Mouse (Mus musculus): ENCODE data around the gene Prkg1. TPM values are rescaled to one million over a fixed set of nuclear protein-coding genes. Genes with fewer than 3 reads are reported as not detected.
A peak's percentile ranks its signal among the peaks of the same experiment; 100 is the strongest.
"Not testable (repeated sequence)": the region's sequence is repeated elsewhere in the genome, so short reads cannot be mapped to it uniquely, and the experiment has no call there.

The Prkg1 gene
- polyA plus RNA-seq, 1 experiment from 2014 or later: 4.1 TPM

GRCm38 (mm10) chr19:31354959-31355358 lies 409.9 kb downstream of the Prkg1 start:
- Histone ChIP-seq H3K4me1 (replicated peaks) (0 out of 2 replicates have a peak, but pooled peaks cover 4% of the 10 kb centered on the region), H3K9me3 (no peaks in the 10 kb centered on the region), H3K36me3 (no peaks in the 10 kb centered on the region), H3K4me3 (no peak overlapping the region), H3K27ac (no peak overlapping the region), H3K27me3 (ENCODE audit: insufficient read depth, poor library complexity, severe bottlenecking) (no peaks in the 10 kb centered on the region)
- no peak for DNase-seq (ENCODE audit: low spot score)
- 91% methylated on average over 1 of the region's 1 CpGs for WGBS

GRCm38 (mm10) chr19:31352784-31353183 lies 412.0 kb downstream of the Prkg1 start:
- not testable (repeated sequence) for H3K27me3 ChIP-seq (ENCODE audit: insufficient read depth, poor library complexity, severe bottlenecking); DNase-seq (ENCODE audit: low spot score); H3K4me1 ChIP-seq (replicated peaks); H3K27ac ChIP-seq; H3K9me3 ChIP-seq; H3K4me3 ChIP-seq; H3K36me3 ChIP-seq

GRCm38 (mm10) chr19:31351796-31352195 lies 413.0 kb downstream of the Prkg1 start:
- WGBS: 28% methylated on average over 3 of the region's 3 CpGs
- Histone ChIP-seq H3K36me3 (no peaks in the 10 kb centered on the region), H3K4me1 (replicated peaks) (0 out of 2 replicates have a peak, but pooled peaks cover 4% of the 10 kb centered on the region), H3K27ac (no peak overlapping the region), H3K9me3 (no peaks in the 10 kb centered on the region), H3K4me3 (no peak overlapping the region), H3K27me3 (ENCODE audit: insufficient read depth, poor library complexity, severe bottlenecking) (no peaks in the 10 kb centered on the region)
- DNase-seq (ENCODE audit: low spot score): no peak

GRCm38 (mm10) chr19:31342150-31342549 lies 422.7 kb downstream of the Prkg1 start:
- no peak overlapping the region for H3K4me3 ChIP-seq
- no peak overlapping the region for H3K27ac ChIP-seq
- H3K4me1 ChIP-seq (replicated peaks): no peaks in the 10 kb centered on the region
- DNase-seq (ENCODE audit: low spot score): peak; percentile 33
- H3K9me3 ChIP-seq: no peaks in the 10 kb centered on the region
- 29% methylated on average over 4 of the region's 4 CpGs for WGBS
- no peaks in the 10 kb centered on the region for H3K36me3 ChIP-seq
- H3K27me3 ChIP-seq (ENCODE audit: insufficient read depth, poor library complexity, severe bottlenecking): no peaks in the 10 kb centered on the region

GRCm38 (mm10) chr19:31340898-31341297 lies 423.9 kb downstream of the Prkg1 start:
- H3K27me3 ChIP-seq (ENCODE audit: insufficient read depth, poor library complexity, severe bottlenecking): no peaks in the 10 kb centered on the region
- no peak for DNase-seq (ENCODE audit: low spot score)
- H3K9me3 ChIP-seq: no peaks in the 10 kb centered on the region
- no peaks in the 10 kb centered on the region for H3K36me3 ChIP-seq
- H3K4me3 ChIP-seq: no peak overlapping the region
- 71% methylated on average over 1 of the region's 1 CpGs for WGBS
- no peaks in the 10 kb centered on the region for H3K4me1 ChIP-seq (replicated peaks)
- H3K27ac ChIP-seq: no peak overlapping the region

- no peaks in the 10 kb centered on the region for H3K27me3 ChIP-seq (ENCODE audit: insufficient read depth, poor library complexity, severe bottlenecking)
- H3K4me3 ChIP-seq: no peak overlapping the region
- DNase-seq (ENCODE audit: low spot score): no peak
- WGBS: 68% methylated on average over 5 of the region's 5 CpGs
- H3K9me3 ChIP-seq: no peaks in the 10 kb centered on the region
- H3K27ac ChIP-seq: no peak overlapping the region
- H3K36me3 ChIP-seq: no peaks in the 10 kb centered on the region
- H3K4me1 ChIP-seq (replicated peaks): no peaks in the 10 kb centered on the region
These were observed 426.3 kb downstream of the Prkg1 start for GRCm38 (mm10) chr19:31338355-31339101.

- Histone ChIP-seq H3K4me3 (no peak overlapping the region), H3K27ac (no peak overlapping the region), H3K4me1 (replicated peaks) (no peaks in the 10 kb centered on the region), H3K36me3 (no peaks in the 10 kb centered on the region), H3K9me3 (no peaks in the 10 kb centered on the region), H3K27me3 (ENCODE audit: insufficient read depth, poor library complexity, severe bottlenecking) (no peaks in the 10 kb centered on the region)
- no peak for DNase-seq (ENCODE audit: low spot score)
- WGBS: 83% methylated on average over 6 of the region's 6 CpGs
These were observed 427.0 kb downstream of the Prkg1 start for GRCm38 (mm10) chr19:31337863-31338217.

- WGBS: 77% methylated on average over 8 of the region's 9 CpGs
These were observed 427.5 kb downstream of the Prkg1 start for GRCm38 (mm10) chr19:31337163-31337862.

GRCm38 (mm10) chr19:31336381-31336780 lies 428.5 kb downstream of the Prkg1 start:
- Histone ChIP-seq H3K4me3 (no peak overlapping the region), H3K27me3 (ENCODE audit: insufficient read depth, poor library complexity, severe bottlenecking) (no peaks in the 10 kb centered on the region), H3K27ac (no peak overlapping the region), H3K9me3 (no peaks in the 10 kb centered on the region), H3K36me3 (no peaks in the 10 kb centered on the region), H3K4me1 (replicated peaks) (no peaks in the 10 kb centered on the region)
- no peak for DNase-seq (ENCODE audit: low spot score)
- WGBS: 77% methylated on average over 3 of the region's 3 CpGs

More at GRCm38 (mm10) chr19:31337163-31337862, 427.5 kb downstream of the Prkg1 start:
- Histone ChIP-seq H3K27ac (no peak overlapping the region), H3K4me1 (replicated peaks) (no peaks in the 10 kb centered on the region), H3K36me3 (no peaks in the 10 kb centered on the region), H3K4me3 (no peak overlapping the region), H3K9me3 (no peaks in the 10 kb centered on the region), H3K27me3 (ENCODE audit: insufficient read depth, poor library complexity, severe bottlenecking) (no peaks in the 10 kb centered on the region)
- DNase-seq (ENCODE audit: low spot score): no peak

- WGBS: 65% methylated on average over 5 of the region's 5 CpGs
- DNase-seq (ENCODE audit: low spot score): no peak
- Histone ChIP-seq H3K4me3 (no peak overlapping the region), H3K4me1 (replicated peaks) (no peaks in the 10 kb centered on the region), H3K9me3 (no peaks in the 10 kb centered on the region), H3K27me3 (ENCODE audit: insufficient read depth, poor library complexity, severe bottlenecking) (no peaks in the 10 kb centered on the region), H3K27ac (no peak overlapping the region), H3K36me3 (no peaks in the 10 kb centered on the region)
These were observed 434.9 kb downstream of the Prkg1 start for GRCm38 (mm10) chr19:31329893-31330292.

GRCm38 (mm10) chr19:31304760-31305159 lies 460.1 kb downstream of the Prkg1 start:
- Histone ChIP-seq H3K9me3 (no peaks in the 10 kb centered on the region), H3K4me1 (replicated peaks) (no peaks in the 10 kb centered on the region), H3K27me3 (ENCODE audit: insufficient read depth, poor library complexity, severe bottlenecking) (no peaks in the 10 kb centered on the region), H3K27ac (no peak overlapping the region), H3K36me3 (no peaks in the 10 kb centered on the region), H3K4me3 (no peak overlapping the region)
- DNase-seq (ENCODE audit: low spot score): no peak
- whole genome bisulfite sequencing: 93% methylated on average over 3 of the region's 3 CpGs

GRCm38 (mm10) chr19:31291231-31291630 lies 473.6 kb downstream of the Prkg1 start:
- Histone ChIP-seq H3K27ac (no peak overlapping the region), H3K36me3 (no peaks in the 10 kb centered on the region), H3K27me3 (ENCODE audit: insufficient read depth, poor library complexity, severe bottlenecking) (no peaks in the 10 kb centered on the region; the same call in 1 of the 2 replicates), H3K4me1 (replicated peaks) (no peaks in the 10 kb centered on the region), H3K9me3 (no peaks in the 10 kb centered on the region), H3K4me3 (no peak overlapping the region)
- 60% methylated on average over 2 of the region's 2 CpGs for WGBS
- DNase-seq (ENCODE audit: low spot score): peak; percentile 30

- no peaks in the 10 kb centered on the region for H3K9me3 ChIP-seq
These were observed 480.3 kb downstream of the Prkg1 start for GRCm38 (mm10) chr19:31284581-31284980.

More at GRCm38 (mm10) chr19:31284581-31284980, 480.3 kb downstream of the Prkg1 start:
- Histone ChIP-seq H3K27ac (no peak overlapping the region), H3K27me3 (ENCODE audit: insufficient read depth, poor library complexity, severe bottlenecking) (no peaks in the 10 kb centered on the region; the same call in 1 of the 2 replicates), H3K4me1 (replicated peaks) (no peaks in the 10 kb centered on the region), H3K36me3 (no peaks in the 10 kb centered on the region), H3K4me3 (no peak overlapping the region)
- WGBS: 61% methylated on average over 3 of the region's 3 CpGs
- DNase-seq (ENCODE audit: low spot score): no peak

All from hindbrain, embryonic 10.5 days (tissue).